Mouse (Mus musculus): Measurements from ENCODE around the gene Ppig.

The Ppig gene

DNA sequence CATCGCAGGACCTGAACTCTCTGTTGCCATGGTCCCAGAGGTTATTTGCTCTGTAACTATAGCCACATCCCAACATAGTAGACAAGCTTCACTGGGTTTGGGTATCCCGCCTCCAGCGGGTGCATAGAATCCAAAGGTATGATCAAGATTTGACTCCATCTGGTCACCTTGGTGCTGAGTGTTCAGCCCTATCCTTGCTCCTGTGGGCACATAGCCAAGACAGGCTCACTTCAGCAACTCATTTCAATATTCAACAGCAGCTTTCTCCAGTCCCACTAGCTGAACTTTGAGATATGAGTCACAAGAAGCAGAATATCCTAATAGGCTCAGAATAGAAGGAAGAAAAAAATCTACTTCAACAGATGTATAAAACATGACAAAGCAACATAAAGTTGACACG lies 41.0 kb downstream of the Ppig start:
- no peak for DNase-seq (ENCODE audit: low read depth, low spot score)

DNA sequence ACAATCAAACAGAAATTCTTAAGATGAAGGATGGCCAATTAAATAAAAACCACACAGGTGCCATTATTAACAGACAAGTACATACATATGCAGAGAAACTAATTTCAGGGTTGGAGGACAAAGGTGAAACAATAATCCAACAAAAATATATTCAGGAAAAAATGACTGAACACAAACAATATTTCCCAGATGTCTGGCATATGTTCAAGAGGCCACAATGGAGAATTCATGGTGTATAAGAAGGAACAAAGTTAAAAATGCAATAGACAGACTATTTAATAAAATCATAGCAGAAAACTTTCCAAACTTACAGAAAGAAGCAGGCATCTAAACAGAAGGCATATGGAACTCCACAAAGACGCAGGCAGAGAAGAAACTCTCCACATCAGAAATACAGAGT lies 42.4 kb downstream of the Ppig start:
- DNase-seq (ENCODE audit: low read depth, low spot score) = no peak

DNA sequence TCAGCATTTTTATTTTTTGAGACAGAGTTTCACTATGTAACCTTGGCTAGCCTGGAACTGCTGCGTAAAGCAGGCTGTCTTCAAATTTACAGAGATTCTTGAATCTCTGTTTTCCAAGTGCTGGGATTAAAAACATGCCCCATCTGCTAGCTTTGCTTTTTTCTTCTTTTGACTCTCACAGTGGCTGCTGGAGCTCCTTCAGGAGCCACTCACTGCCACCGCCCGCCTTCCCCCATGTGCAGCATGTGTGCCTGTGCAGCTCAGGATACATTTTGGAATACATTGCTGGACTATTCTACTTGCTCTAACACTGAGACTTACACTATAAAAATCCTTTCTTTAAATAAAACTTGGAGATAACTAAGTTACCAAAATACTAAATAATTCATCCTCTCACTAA lies 51.0 kb downstream of the Ppig start:
- DNase-seq (ENCODE audit: low read depth, low spot score) = no peak

GRCm38 (mm10) chr2:69777985-69778835 lies 55.9 kb downstream of the Ppig start:
- no peak for DNase-seq (ENCODE audit: low read depth, low spot score)

DNA sequence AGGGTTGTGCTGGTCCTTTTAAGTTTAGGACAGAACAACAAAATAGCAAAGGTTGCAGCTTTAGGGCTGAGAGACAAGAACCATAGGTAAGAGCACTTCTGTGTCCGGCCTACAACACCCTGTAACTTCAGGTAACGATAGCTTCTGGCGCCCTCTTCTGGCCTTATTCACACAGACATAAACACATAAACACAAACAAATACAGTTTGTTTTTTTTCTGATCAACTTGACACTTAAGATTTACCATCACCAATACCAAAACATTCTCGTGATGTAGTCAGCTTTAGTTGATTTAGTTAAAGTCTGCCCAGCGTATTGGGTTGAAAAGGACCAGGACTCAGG lies 56.5 kb downstream of the Ppig start:
- DNase-seq (ENCODE audit: low read depth, low spot score) = peak; percentile 11

DNA sequence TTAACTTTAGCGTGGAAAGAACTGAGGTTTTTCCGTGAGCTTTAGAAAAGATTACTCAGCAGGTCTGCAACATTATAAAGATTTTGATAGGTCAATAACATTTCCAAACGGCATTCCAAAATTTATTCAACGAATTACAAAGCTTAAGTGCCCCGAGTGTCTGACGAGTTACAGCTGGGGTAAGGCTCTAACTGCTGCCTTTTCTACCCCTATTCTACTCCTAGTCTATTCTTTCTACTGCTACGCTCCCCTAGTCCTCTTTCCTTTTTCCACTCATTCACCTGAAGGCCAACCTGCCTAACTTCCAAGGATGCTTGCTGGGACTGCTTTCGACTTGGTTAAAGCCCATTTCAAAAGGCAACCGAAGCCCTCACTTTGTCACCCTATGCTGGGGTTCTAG lies 66.6 kb downstream of the Ppig start:
- DNase-seq (ENCODE audit: low read depth, low spot score) = no peak

GRCm38 (mm10) chr2:69789429-69790069 lies 67.2 kb downstream of the Ppig start, which contains the start of the genes Ccdc173 and Phospho2:
Ccdc173 (minus strand) TSS chr2:69789575.
Phospho2 (plus strand) TSS chr2:69789623.
- DNase-seq (ENCODE audit: low read depth, low spot score) = peak; percentile 99

DNA sequence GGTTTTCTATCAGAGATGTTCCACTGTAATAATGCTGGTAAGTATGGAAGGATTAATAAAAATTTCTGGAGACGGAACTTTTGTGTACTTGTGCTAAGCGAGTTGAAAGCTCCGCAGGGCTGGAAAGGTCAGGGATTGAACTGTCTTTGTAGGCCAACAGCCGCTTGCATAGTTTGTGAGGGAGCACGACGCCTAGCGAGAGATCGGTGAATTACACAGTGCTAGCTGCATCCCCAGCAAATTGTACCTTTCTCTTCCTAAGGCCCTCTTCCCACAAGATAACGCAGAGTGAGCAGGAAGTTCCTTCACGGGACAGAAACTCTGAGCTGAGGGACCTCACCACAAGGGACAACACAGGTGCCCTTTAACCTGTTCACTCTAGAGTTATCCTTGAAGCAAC lies 67.9 kb downstream of the Ppig start:
- peak; percentile 90 for DNase-seq (ENCODE audit: low read depth, low spot score)

GRCm38 (mm10) chr2:69790722-69791121 lies 68.4 kb downstream of the Ppig start:
- no peak for DNase-seq (ENCODE audit: low read depth, low spot score)

- no peak for DNase-seq (ENCODE audit: low read depth, low spot score)
Measured at GRCm38 (mm10) chr2:69802911-69803312, 80.6 kb downstream of the Ppig start.
